Mouse (Mus musculus) stomach, postnatal 0 days (tissue): ENCODE results near the gene Pfkm. TPM values are rescaled to one million over a fixed set of nuclear protein-coding genes. Genes with fewer than 3 reads are reported as not detected.
A peak's percentile ranks its signal among the peaks of the same experiment; 100 is the strongest.

Experiments
- ATAC-seq: fragments of 200-750 bp; cut with Nextera tagmentation; 2 replicates; pipeline ENCODE4 v1.8.0; 2017; ENCODE audit not compliant: low FRiP score, low TSS enrichment
- DNase-seq: peaks from one replicate; pipeline ENCODE4 v3.0.0-alpha.2; 2016; ENCODE audit warnings: low spot score
- H3K27ac ChIP-seq: fragments of 300-500 bp; sonication (generic); replicated peaks from 2 replicates; pipeline ENCODE4 v1.5.1; 2014; ENCODE audit warnings: mild to moderate bottlenecking, control low read depth
- H3K27me3 ChIP-seq: fragments of 300-500 bp; sonication (generic); 2 replicates; pipeline ENCODE4 v1.6.1; 2014; ENCODE audit warnings: low read length; ENCODE audit not compliant: control insufficient read depth, insufficient read depth
- H3K36me3 ChIP-seq: fragments of 300-500 bp; sonication (generic); 2 replicates; pipeline ENCODE4 v1.6.1; 2014; ENCODE audit warnings: low read length, mixed read lengths; ENCODE audit not compliant: control insufficient read depth, insufficient read depth
- H3K4me1 ChIP-seq: fragments of 300-500 bp; sonication (generic); replicated peaks from 2 replicates; pipeline ENCODE4 v1.6.1; 2014; ENCODE audit warnings: antibody characterized with exemption; ENCODE audit not compliant: control insufficient read depth, insufficient read depth
- H3K4me2 ChIP-seq: fragments of 300-500 bp; sonication (generic); replicated peaks from 2 replicates; pipeline ENCODE4 v1.6.1; 2014; ENCODE audit warnings: low read depth, mild to moderate bottlenecking, control low read depth, moderate library complexity
- H3K4me3 ChIP-seq: fragments of 300-500 bp; sonication (generic); 2 replicates; pipeline ENCODE4 v1.5.1; 2014; ENCODE audit warnings: low read depth, low read length, control low read depth
- H3K9ac ChIP-seq: fragments of 300-500 bp; sonication (generic); 2 replicates; pipeline ENCODE4 v1.6.1; 2014; ENCODE audit warnings: mild to moderate bottlenecking, low read length, control low read depth, mixed read lengths
- H3K9me3 ChIP-seq: fragments of 300-500 bp; sonication (generic); 2 replicates; pipeline ENCODE4 v1.6.1; 2016; ENCODE audit warnings: low read length; ENCODE audit not compliant: control insufficient read depth
- CTCF ChIP-seq: IDR thresholded peaks from 2 replicates; pipeline ENCODE4 v1.5.1; 2016; ENCODE audit warnings: antibody characterized with exemption, low read depth, mild to moderate bottlenecking, moderate library complexity
- EP300 ChIP-seq: optimal IDR thresholded peaks from 2 replicates; pipeline ENCODE3; 2016; ENCODE audit warnings: antibody characterized with exemption
- WGBS: fragments of 180-500 bp; shearing (Covaris S2); extraction: QIAGEN DNeasy Blood & Tissue Kit; methylation state at CpG from one replicate; pipeline ENCODE4 v1.1.7; 2014; 5-methylcytosine and 5-hydroxymethylcytosine counted together
- polyA plus RNA-seq: library from polyadenylated mRNA; unstranded; fragments of >200 nt; fragmentation: Nextera tagmentation; extraction: Ambion mirVana; gene quantifications from 2 replicates; pipeline ENCODE4 v1.2.1, GENCODE M21; 2015

Pfkm gene
- polyA plus RNA-seq, 1 experiment from 2014 or later, result 15.5 TPM

DNA sequence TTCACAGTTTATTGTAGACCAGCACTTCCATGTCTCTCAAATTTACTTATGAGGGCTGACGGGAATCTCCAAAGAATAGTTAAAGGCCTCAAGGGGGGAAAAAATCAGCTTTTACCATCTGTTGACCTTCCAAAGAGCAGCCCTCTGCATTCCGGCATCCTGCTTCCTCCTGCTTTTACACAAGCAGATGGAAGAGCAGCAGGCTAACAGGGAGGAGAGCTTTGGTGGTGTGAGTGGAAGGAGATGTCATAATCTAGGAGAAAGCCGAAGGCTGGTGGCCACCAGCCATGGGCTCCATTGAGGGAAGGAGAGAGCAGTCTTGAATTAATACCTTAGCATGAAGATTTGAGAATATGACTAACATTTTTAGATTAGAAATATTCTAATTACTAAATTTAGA is 56.0 kb downstream of the Pfkm start:
- 75% methylated on average over 3 of the region's 3 CpGs for WGBS
- Histone ChIP-seq H3K27ac (no peak overlapping the region), H3K36me3 (no peaks in the 10 kb centered on the region), H3K9me3 (no peaks in the 10 kb centered on the region), H3K4me2 (no peak overlapping the region), H3K4me3 (no peak overlapping the region), H3K4me1 (0 out of 2 replicates have a peak, but pooled peaks cover 2% of the 10 kb centered on the region), H3K27me3 (no peaks in the 10 kb centered on the region), H3K9ac (no peak overlapping the region)
- TF ChIP-seq EP300, result no peak
- no peak for TF ChIP-seq CTCF
- DNase-seq (no peak), ATAC-seq (no peak)

- Histone ChIP-seq H3K9me3 (no peaks in the 10 kb centered on the region), H3K27me3 (no peaks in the 10 kb centered on the region), H3K9ac (no peak overlapping the region; the same call in 1 of the 2 replicates), H3K4me3 (no peak overlapping the region), H3K4me1 (0 out of 2 replicates have a peak, but pooled peaks cover 2% of the 10 kb centered on the region), H3K27ac (no peak overlapping the region), H3K36me3 (no peaks in the 10 kb centered on the region), H3K4me2 (no peak overlapping the region)
- TF ChIP-seq EP300 (no peak), CTCF (no peak)
- WGBS, result 60% methylated on average over 10 of the region's 10 CpGs
- DNase-seq (no peak), ATAC-seq (no peak)
Measured at GRCm38 (mm10) chr15:98149166-98149602, 56.8 kb downstream of the Pfkm start.

DNA sequence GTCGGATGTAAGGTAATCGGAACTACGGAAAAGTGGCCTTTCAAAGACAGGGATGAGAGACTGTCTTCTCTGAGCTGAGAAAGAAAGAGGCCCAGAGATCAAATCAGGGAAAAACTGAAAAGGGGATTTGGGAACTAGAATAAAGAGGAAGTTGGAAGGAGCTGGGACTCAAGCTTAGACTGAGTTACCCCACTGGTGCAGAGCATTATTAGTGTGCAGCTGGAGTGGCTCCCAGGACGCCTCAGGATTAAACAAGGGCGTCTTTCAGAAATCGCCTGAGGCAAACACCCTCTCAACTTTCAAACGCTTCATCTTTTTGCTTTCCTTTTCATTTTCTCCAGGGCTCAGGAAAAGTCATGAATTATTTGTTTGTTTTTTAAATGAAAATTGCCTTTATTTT is 60.5 kb downstream of the Pfkm start:
- Histone ChIP-seq H3K9me3 (no peaks in the 10 kb centered on the region), H3K4me2 (no peak overlapping the region), H3K27me3 (no peaks in the 10 kb centered on the region), H3K4me1 (no peaks in the 10 kb centered on the region), H3K36me3 (no peaks in the 10 kb centered on the region), H3K9ac (no peak overlapping the region), H3K4me3 (no peak overlapping the region), H3K27ac (no peak overlapping the region)
- WGBS, result 64% methylated on average over 7 of the region's 7 CpGs
- TF ChIP-seq CTCF (no peak), EP300 (no peak)
- ATAC-seq (no peak), DNase-seq (no peak)

- ATAC-seq (peak; percentile 18; the same call in 1 of the 2 replicates), DNase-seq (no peak)
- TF ChIP-seq CTCF, result peak; percentile 78
- no peak for TF ChIP-seq EP300
- Histone ChIP-seq H3K27me3 (no peaks in the 10 kb centered on the region), H3K4me3 (no peak overlapping the region), H3K9me3 (no peaks in the 10 kb centered on the region), H3K36me3 (no peaks in the 10 kb centered on the region), H3K4me1 (no peaks in the 10 kb centered on the region), H3K9ac (no peak overlapping the region), H3K27ac (no peak overlapping the region), H3K4me2 (no peak overlapping the region)
- 43% methylated on average over 3 of the region's 3 CpGs for WGBS
Measured at GRCm38 (mm10) chr15:98153625-98154024, 61.2 kb downstream of the Pfkm start.

GRCm38 (mm10) chr15:98154146-98154545 is 61.8 kb downstream of the Pfkm start:
- no peaks in the 10 kb centered on the region for H3K27me3 ChIP-seq
- no peak overlapping the region for H3K4me2 ChIP-seq
- ATAC-seq (no peak), DNase-seq (no peak)
- no peak overlapping the region for H3K27ac ChIP-seq
- no peaks in the 10 kb centered on the region for H3K9me3 ChIP-seq
- H3K4me3 ChIP-seq, result no peak overlapping the region
- no peaks in the 10 kb centered on the region for H3K36me3 ChIP-seq
- WGBS, result 58% methylated on average over 4 of the region's 4 CpGs
- H3K9ac ChIP-seq, result no peak overlapping the region
- no peaks in the 10 kb centered on the region for H3K4me1 ChIP-seq
- TF ChIP-seq EP300 (no peak), CTCF (no peak)

DNA sequence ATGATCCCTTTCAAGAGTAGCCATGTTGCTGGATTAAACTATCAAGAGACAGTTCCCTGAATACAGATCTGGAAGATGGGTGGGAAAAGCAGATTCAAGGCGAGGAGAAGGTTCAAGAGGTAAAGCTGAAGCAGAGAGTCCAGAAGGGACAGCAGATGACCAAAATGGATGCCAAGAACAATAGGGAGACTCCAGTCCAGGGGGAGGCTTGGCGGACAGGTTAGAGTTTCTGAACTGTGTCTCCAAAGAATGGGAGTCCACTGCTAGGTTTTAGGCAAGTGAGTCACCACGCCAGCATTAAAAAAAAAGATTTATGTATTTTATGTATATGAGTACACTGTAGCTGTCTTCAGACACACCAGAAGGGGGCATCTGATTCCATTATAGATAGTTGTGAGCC is 62.2 kb downstream of the Pfkm start:
- Histone ChIP-seq H3K36me3 (no peaks in the 10 kb centered on the region), H3K4me1 (no peaks in the 10 kb centered on the region), H3K9me3 (no peaks in the 10 kb centered on the region), H3K4me3 (no peak overlapping the region), H3K4me2 (no peak overlapping the region), H3K27me3 (no peaks in the 10 kb centered on the region), H3K27ac (no peak overlapping the region), H3K9ac (no peak overlapping the region)
- no peak for DNase-seq
- TF ChIP-seq CTCF (no peak), EP300 (no peak)
- WGBS, result 73% methylated on average over 3 of the region's 3 CpGs
- ATAC-seq, result no peak
